Mouse (Mus musculus) left cerebral cortex, postnatal 10 days (tissue): ENCODE data around the gene Rtn3. TPM values are rescaled to one million over a fixed set of nuclear protein-coding genes. Genes with fewer than 3 reads are reported as not detected.
"Not testable (repeated sequence)": the region's sequence is repeated elsewhere in the genome, so short reads cannot be mapped to it uniquely, and the experiment has no call there.

Source experiments
- DNase-seq, 2 experiments: peaks; one replicate each; pipeline ENCODE4 v3.0.0; 2021 to 2022; ENCODE audit warnings: low spot score in 2 of 2, mixed read lengths in 1 of 2; ENCODE audit errors: extremely low spot score in 1 of 2
- intact Hi-C: fragments of 180-260 bp; cut with DNase I; formaldehyde crosslinking; loops from one replicate; pipeline ENCODE4 v1.15.1; 2025
- total RNA-seq, 2 experiments: library from RNA; stranded (reverse); gene quantifications; 2 replicates each; pipeline ENCODE4 v1.2.3; 2021

The Rtn3 gene
- 100 to 1,000 TPM; 927 to 930 TPM for total RNA-seq

GRCm38 (mm10) chr19:7482599-7483511, at the start of gene Rtn3:
Rtn3 (minus strand) TSS chr19:7483281.
- DNase-seq, result peak; percentile 93 to 99
- intact Hi-C loops, result loop anchor here (5.0 kb wide), 1 partner anchor 41 kb away; no protein-coding TSS in a partner anchor

- DNase-seq, result no peak
- intact Hi-C loops, result no loop called here
Observed at GRCm38 (mm10) chr19:7531906-7532305, 48.8 kb upstream of the Rtn3 start.

- DNase-seq, result peak; percentile 36 to 72
- intact Hi-C loops, result loop anchor here (1.0 to 2.0 kb wide), 2 partner anchors 66 to 88 kb away; no protein-coding TSS in a partner anchor
Observed at GRCm38 (mm10) chr19:7528639-7529428, 45.8 kb upstream of the Rtn3 start.

- intact Hi-C loops, result no loop called here
- no peak for DNase-seq
Observed at GRCm38 (mm10) chr19:7524879-7525278, 41.8 kb upstream of the Rtn3 start.

GRCm38 (mm10) chr19:7523781-7524180, 40.7 kb upstream of the Rtn3 start:
- DNase-seq, result no peak
- intact Hi-C loops, result no loop called here

- DNase-seq, result no peak
- intact Hi-C loops, result no loop called here
Observed at GRCm38 (mm10) chr19:7523292-7523691, 40.2 kb upstream of the Rtn3 start.

DNA sequence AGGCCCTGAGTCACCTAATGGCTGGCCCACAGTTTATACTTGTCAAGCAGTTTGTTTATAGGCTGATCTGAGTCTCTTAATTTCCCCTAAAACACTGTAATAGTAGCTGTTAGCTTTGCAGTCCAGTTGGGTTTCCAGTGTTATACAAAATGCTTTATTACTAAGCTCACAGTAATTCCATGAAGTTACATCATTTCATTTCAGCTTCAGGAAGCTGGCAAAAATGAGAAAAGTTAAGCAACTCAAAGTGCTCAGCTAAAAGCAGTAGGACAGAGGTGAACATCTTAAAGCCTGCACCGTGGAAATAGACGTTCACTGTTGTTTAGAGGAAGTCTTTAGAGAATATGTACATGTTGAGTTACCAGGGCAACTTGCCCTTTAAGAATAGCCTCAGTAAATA, 39.8 kb upstream of the Rtn3 start:
- no peak for DNase-seq
- intact Hi-C loops, result no loop called here

DNA sequence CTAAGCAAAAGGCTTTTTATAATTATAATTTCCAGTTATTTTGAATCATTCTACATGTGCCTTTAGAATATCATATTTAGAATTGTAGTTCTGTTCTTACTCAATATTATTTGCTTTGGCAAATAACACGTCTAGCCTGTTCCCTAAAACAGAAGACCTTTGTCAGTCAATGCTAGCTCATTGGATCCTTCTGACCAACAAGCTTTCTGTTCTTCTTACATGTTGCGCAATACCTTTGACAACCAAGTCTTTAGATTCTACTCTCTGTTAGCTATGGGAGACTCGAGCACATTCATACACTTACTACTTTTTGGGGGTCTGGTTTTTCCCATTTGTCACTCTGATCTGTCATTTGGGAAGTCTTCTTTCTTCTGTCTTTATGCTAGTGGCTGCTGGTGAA, 38.5 kb upstream of the Rtn3 start:
- no peak for DNase-seq

GRCm38 (mm10) chr19:7516437-7516836, 33.4 kb upstream of the Rtn3 start:
- intact Hi-C loops, result no loop called here
- DNase-seq, result no peak

More for the DNA sequence above, 38.5 kb upstream of the Rtn3 start:
- intact Hi-C loops, result no loop called here

GRCm38 (mm10) chr19:7508026-7508425, 24.9 kb upstream of the Rtn3 start:
- no peak for DNase-seq
- intact Hi-C loops, result no loop called here

GRCm38 (mm10) chr19:7506321-7506720, 23.2 kb upstream of the Rtn3 start:
- DNase-seq, result no peak
- intact Hi-C loops, result no loop called here

- intact Hi-C loops, result no loop called here
Observed at GRCm38 (mm10) chr19:7502432-7502831, 19.4 kb upstream of the Rtn3 start.

DNA sequence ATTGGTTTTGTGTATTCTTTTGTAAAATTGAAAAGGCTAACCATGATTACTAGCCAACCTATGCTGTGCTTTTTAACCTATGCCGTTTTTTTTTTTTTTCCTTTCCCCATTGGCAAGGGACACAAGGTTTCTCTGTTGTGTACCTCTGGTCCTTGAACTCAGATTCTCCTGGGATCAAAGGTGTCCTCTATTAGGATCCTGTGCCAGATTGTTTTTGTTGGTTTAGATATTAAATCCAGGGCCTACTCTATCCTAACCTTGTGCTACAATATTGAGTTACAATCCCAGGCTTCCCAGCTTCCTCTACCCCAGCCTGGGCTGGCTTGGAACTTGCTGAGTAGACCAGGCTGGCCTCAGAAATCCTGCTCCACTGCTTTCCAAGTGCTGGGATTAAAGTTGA, 17.6 kb upstream of the Rtn3 start:
- DNase-seq, result no peak
- intact Hi-C loops, result no loop called here

More at GRCm38 (mm10) chr19:7502432-7502831, 19.4 kb upstream of the Rtn3 start:
- no peak for DNase-seq

GRCm38 (mm10) chr19:7498816-7499215, 15.7 kb upstream of the Rtn3 start:
- no peak for DNase-seq
- intact Hi-C loops, result no loop called here

DNA sequence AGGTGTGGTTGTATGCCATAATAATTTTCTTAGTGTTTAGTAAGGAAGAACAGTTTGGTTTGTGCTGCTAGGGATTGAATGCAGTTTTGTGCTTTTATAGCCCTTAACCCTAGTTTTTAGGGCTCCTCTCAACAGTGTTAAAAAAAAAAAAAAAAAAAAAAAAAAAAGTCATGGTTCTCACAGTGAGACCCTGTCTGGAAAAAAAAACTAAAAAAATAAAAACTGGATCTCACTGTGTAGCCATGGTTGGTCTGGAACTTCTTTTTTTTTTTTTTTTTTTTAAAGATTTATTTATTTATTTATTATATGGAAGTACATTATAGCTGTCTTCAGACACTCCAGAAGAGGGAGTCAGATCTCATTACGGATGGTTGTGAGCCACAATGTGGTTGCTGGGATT, 13.0 kb upstream of the Rtn3 start:
- intact Hi-C loops, result not testable (repeated sequence)

GRCm38 (mm10) chr19:7495221-7496038, 12.3 kb upstream of the Rtn3 start:
- no peak for DNase-seq
- intact Hi-C loops, result no loop called here

More for the DNA sequence above, 13.0 kb upstream of the Rtn3 start:
- DNase-seq, result not testable (repeated sequence)

GRCm38 (mm10) chr19:7494187-7495015, 11.3 kb upstream of the Rtn3 start:
- intact Hi-C loops, result no loop called here
- DNase-seq, result peak; percentile 96 to 97
